Mouse (Mus musculus) naive thymus-derived CD4-positive, alpha-beta T cell, adult 5 months (primary cell): ENCODE measurements around the gene D930048N14Rik. TPM values are rescaled to one million over a fixed set of nuclear protein-coding genes. Genes with fewer than 3 reads are reported as not detected.

Experiments used
- polyA plus RNA-seq: library from polyadenylated mRNA; unstranded; fragments of 100-300 nt; shearing (Covaris generic); gene quantifications from one replicate; pipeline ENCODE4 v1.2.1, GENCODE M21; 2017

Gene D930048N14Rik
- polyA plus RNA-seq: 0.14 TPM

GRCm38 (mm10) chr11:51650691-51651515 lies at the start of gene D930048N14Rik, which contains the start of gene N4bp3:
Gene D930048N14Rik (plus strand): TSS chr11:51650954.
Gene N4bp3 (minus strand): TSS chr11:51650842.

GRCm38 (mm10) chr11:51606447-51607095 lies 44.2 kb upstream of the D930048N14Rik start, which contains the start of gene Hnrnpab:
Gene Hnrnpab (minus strand): TSS chr11:51606847.

GRCm38 (mm10) chr11:51619409-51620060 lies 31.2 kb upstream of the D930048N14Rik start, which contains the start of gene Nhp2:
Gene Nhp2 (plus strand): TSS chr11:51619735.

GRCm38 (mm10) chr11:51635525-51636322 lies 15.0 kb upstream of the D930048N14Rik start, which contains the start of gene Rmnd5b:
Gene Rmnd5b (minus strand): TSS chr11:51635896.

GRCm38 (mm10) chr11:51688330-51689328 lies 37.9 kb downstream of the D930048N14Rik start, which contains the start of gene 0610009B22Rik:
Gene 0610009B22Rik (minus strand): TSS chr11:51688874.

Other genes starting within 250 kb of the D930048N14Rik start
- 24.2 TPM for gene Phykpl, start 66.2 kb upstream of the D930048N14Rik start, polyA plus RNA-seq
- 548 TPM for gene Hnrnpab, start 44.1 kb upstream of the D930048N14Rik start, polyA plus RNA-seq
- 52.3 TPM for gene Nhp2, start 31.2 kb upstream of the D930048N14Rik start, polyA plus RNA-seq
- gene Rmnd5b, start 15.1 kb upstream of the D930048N14Rik start, polyA plus RNA-seq: 77.0 TPM
- gene N4bp3, start 112 bp upstream of the D930048N14Rik start, polyA plus RNA-seq: 3.5 TPM
- 5.0 TPM for gene 0610009B22Rik, start 37.9 kb downstream of the D930048N14Rik start, polyA plus RNA-seq
- gene Sec24a, start 112.7 kb downstream of the D930048N14Rik start, polyA plus RNA-seq: 37.6 TPM
- 56.1 TPM for gene Sar1b, start 112.7 kb downstream of the D930048N14Rik start, polyA plus RNA-seq
- gene Jade2, start 206.7 kb downstream of the D930048N14Rik start, polyA plus RNA-seq: 6.3 TPM